Mouse (Mus musculus): Measurements from ENCODE around the gene Gm20878. TPM values are rescaled to one million over a fixed set of nuclear protein-coding genes. Genes with fewer than 3 reads are reported as not detected.
"Not testable (repeated sequence)": the region's sequence is repeated elsewhere in the genome, so short reads cannot be mapped to it uniquely, and the experiment has no call there.

Gm20878 gene
- total RNA-seq (2021), result 1 to 10 TPM in 1 of 2 experiments, under 1 TPM in 1; 0.37 to 1.4 TPM
- long read RNA-seq, experiment 1, result 0 reads
- long read RNA-seq, experiment 2, result 0 reads

- DNase-seq (ENCODE audit: low spot score), result not testable (repeated sequence)
Observed at GRCm38 (mm10) chr4:41941272-41941671, at the start of gene Gm20878. Gene Gm20878, plus strand, starts transcription at chr4:41941572.

GRCm38 (mm10) chr4:41903310-41903709 is 38.1 kb upstream of the Gm20878 start, which contains the start of gene Gm21541:
Gene Gm21541, plus strand, starts transcription at chr4:41903610.
- DNase-seq (ENCODE audit: low spot score), result not testable (repeated sequence)

GRCm38 (mm10) chr4:41965758-41966157 is 24.4 kb downstream of the Gm20878 start, which contains the start of gene Fam205a4:
Gene Fam205a4, plus strand, starts transcription at chr4:41966058.
- not testable (repeated sequence) for DNase-seq (ENCODE audit: low spot score)

Other genes with a start within 250 kb of the Gm20878 start
- gene Cntfr, start 244.5 kb upstream of the Gm20878 start, total RNA-seq (2021), result 10 to 100 TPM; 14.4 to 47.1 TPM
- gene Il11ra1, start 241.6 kb upstream of the Gm20878 start, total RNA-seq (2021), result 10 to 100 TPM; 44.7 to 53.1 TPM
- gene Rpp25l, start 228.0 kb upstream of the Gm20878 start, total RNA-seq (2021), result 10 to 100 TPM; 46.9 to 48.3 TPM
- 10 to 100 TPM; 42.5 to 45.3 TPM for gene Dctn3, start 218.4 kb upstream of the Gm20878 start, total RNA-seq (2021)
- not detected for gene Arid3c, start 210.4 kb upstream of the Gm20878 start, total RNA-seq (2021)
- 10 to 100 TPM; 30.0 to 32.8 TPM for gene Galt, start 186.3 kb upstream of the Gm20878 start, total RNA-seq (2021)
- 1 to 10 TPM; 8.4 to 9.4 TPM for gene Sigmar1, start 185.4 kb upstream of the Gm20878 start, total RNA-seq (2021)
- 10 to 100 TPM; 18.1 to 19.1 TPM for gene Ccl27a, start 167.3 kb upstream of the Gm20878 start, total RNA-seq (2021)
- gene Gm21541, start 38.0 kb upstream of the Gm20878 start, total RNA-seq (2021), result not detected
- gene Fam205a4, start 24.5 kb downstream of the Gm20878 start, total RNA-seq (2021), result not detected
- not detected for gene Gm21093, start 93.2 kb downstream of the Gm20878 start, total RNA-seq (2021)
- gene Gm3893, start 149.6 kb downstream of the Gm20878 start, total RNA-seq (2021), result not detected
- 10 to 100 TPM in 1 of 2 experiments, 1 to 10 TPM in 1; 9.6 to 12.6 TPM for gene Gm13304, start 173.2 kb downstream of the Gm20878 start, total RNA-seq (2021)
- under 1 TPM in 1 of 2 experiments, not detected in 1; 0.64 TPM for gene Gm13306, start 211.9 kb downstream of the Gm20878 start, total RNA-seq (2021)
- gene Gm13305, start 227.0 kb downstream of the Gm20878 start, total RNA-seq (2021), result under 1 TPM in 1 of 2 experiments, not detected in 1; 0.62 TPM